Mouse (Mus musculus) CH12.LX (cell line): Measurements from ENCODE around the gene Mmgt2.

Source experiments
- CTCF ChIP-seq, 2 experiments: IDR thresholded peaks in 1 of 2; conservative IDR thresholded peaks in 1 of 2; 2 replicates each; pipeline ENCODE4 v1.5.1; 2011 to 2012; ENCODE audit warnings: low read depth in 2 of 2, low read length in 2 of 2, improper control_type of control experiment in 1 of 2, inconsistent platforms in 1 of 2, mild to moderate bottlenecking in 1 of 2, moderate library complexity in 1 of 2
- HCFC1 ChIP-seq: IDR thresholded peaks from 2 replicates; pipeline ENCODE4 v1.6.1; 2012; ENCODE audit warnings: low read depth, mild to moderate bottlenecking, inconsistent platforms, low read length, improper control_type of control experiment
- RCOR1 ChIP-seq: conservative IDR thresholded peaks from 2 replicates; pipeline ENCODE4 v1.6.1; 2012; ENCODE audit warnings: low read depth, mild to moderate bottlenecking, inconsistent platforms, low read length, improper control_type of control experiment
- TCF12 ChIP-seq: IDR thresholded peaks from 2 replicates; pipeline ENCODE4 v1.6.1; 2014; ENCODE audit warnings: low read depth, mild to moderate bottlenecking, inconsistent platforms, low read length, improper control_type of control experiment
- USF1 ChIP-seq: IDR thresholded peaks from 2 replicates; pipeline ENCODE4 v1.6.1; 2014; ENCODE audit warnings: low read depth, mild to moderate bottlenecking, inconsistent platforms, low read length, improper control_type of control experiment

DNA sequence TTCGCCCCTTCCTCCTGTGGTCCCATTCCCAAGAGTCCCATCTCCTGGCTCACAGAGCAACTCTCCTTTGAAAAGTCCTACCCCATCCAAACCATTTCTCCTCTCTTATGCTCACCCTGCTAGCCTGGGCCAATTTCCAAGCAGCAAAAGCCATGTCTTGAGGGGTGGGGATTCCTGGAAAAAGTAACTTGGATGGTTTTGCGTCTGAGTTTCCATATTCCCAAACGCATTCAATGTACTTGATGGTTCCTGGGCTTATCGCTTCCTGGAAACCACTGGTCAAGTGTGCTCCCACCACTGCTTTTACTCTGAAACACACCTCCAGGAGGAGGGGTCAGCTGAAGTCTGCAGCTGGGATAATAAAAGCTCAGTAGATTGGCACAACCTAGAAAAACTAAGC is 10.1 kb upstream of the Mmgt2 start:
- no peak for TF ChIP-seq TCF12
- TF ChIP-seq CTCF (conservative IDR thresholded peaks at IDR 0.05 in 1 of 2, IDR thresholded peaks at IDR 0.05 in 1 of 2; ENCODE audit: low read depth in 2 of 2, low read length in 2 of 2), result no peak
- TF ChIP-seq USF1, result no peak
- TF ChIP-seq RCOR1, result no peak
- no peak for TF ChIP-seq HCFC1
